Mouse (Mus musculus) testis, postnatal 14 days (tissue): ENCODE results near the gene Cdyl.

ENCODE experiments used
- DNase-seq: peaks from one replicate; pipeline ENCODE4 v3.0.0; 2021; ENCODE audit warnings: low spot score

The Cdyl gene

DNA sequence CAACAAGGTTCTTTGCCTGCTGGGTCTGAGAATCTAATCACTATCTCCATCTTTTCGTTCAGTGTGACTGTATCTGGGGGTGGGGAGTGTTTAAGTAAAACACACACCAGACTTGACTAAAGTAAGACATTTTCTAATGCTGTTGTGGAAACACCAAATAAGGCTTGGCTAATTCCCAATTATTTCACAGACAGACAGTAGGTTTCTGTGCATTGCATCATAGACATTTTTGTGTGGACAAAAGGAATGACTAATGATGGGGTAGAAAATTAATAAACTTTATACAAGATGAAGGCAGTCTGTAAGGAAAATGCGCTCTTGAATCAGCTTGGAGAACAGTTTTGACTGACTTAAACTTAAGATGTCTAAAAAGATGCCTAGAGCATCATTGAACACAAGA, 100.7 kb downstream of the Cdyl start:
- no peak for DNase-seq

DNA sequence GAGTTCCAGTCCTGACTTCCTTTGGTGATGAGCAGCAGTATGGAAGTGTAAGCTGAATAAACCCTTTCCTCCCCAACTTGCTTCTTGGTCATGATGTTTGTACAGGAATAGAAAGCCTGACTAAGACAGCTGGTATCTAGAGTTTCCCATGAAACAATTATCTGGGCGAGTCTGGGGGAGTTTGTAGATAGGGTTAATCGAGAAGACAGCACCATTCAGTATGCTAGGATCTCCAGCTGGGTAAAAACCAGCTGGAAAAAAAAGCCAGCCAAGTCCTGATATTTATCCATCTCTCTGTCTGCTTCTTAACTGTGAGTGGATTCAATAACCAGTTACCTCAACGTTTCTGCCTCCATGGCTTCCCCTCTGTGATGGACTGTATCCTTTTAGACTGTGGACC, 104.9 kb downstream of the Cdyl start:
- no peak for DNase-seq

DNA sequence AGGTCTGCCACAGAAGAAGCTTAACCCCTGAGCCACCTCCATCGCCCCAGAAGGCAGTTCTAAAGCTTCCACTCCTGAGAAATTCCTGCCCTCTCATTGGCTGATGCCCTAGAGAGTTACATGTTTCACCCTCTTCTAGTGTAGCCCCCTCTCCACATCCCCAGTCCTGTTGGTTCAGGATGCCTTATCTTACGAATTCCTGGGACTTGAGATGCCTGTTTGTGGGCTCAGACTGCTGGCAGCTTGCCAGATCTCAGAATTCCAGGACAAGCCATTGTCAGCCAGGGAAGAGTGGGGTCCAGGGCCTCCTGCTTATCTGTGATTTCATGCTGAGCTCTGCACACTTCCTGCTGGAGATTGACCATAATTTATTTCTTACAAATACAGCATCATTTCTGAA, 106.2 kb downstream of the Cdyl start:
- no peak for DNase-seq

DNA sequence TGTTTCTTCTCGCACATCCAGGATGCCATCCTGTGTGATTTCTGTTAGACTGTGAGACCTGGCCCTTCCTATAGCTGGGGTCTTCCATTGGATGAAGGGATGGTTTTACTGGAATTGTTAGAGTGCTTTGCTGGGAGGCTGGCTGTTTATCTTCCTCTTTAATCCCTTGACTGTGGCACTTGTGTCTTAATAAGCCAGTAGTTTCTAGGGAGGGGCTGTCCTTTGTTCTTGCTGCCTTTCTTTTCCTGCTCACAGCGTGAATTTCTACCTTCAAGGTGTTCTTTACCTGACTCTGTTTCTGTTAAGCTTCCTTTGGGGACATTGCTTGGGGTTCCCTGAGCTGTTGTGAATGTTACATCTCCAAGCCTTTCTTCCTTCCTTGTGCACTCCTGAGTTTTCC, 110.0 kb downstream of the Cdyl start:
- no peak for DNase-seq

DNA sequence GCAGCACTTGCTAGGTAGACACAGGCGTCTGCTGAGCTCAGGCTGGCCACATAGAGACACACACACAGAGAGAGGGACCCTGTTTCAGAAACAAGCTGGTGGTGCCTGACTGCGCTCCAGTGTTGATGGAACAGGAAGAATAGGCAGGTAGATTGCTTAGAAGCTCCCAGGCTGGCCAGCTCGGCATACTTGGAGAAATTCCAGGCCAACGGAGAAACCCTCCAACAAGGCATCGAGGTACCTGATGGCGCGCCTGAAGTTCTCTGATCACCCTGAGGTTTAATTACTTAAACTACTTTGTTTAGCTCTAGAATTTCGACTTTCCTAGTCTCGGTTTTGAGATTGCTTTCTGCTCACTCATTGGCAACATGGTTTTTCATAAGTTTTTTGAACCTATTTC, 110.8 kb downstream of the Cdyl start:
- DNase-seq = no peak

DNA sequence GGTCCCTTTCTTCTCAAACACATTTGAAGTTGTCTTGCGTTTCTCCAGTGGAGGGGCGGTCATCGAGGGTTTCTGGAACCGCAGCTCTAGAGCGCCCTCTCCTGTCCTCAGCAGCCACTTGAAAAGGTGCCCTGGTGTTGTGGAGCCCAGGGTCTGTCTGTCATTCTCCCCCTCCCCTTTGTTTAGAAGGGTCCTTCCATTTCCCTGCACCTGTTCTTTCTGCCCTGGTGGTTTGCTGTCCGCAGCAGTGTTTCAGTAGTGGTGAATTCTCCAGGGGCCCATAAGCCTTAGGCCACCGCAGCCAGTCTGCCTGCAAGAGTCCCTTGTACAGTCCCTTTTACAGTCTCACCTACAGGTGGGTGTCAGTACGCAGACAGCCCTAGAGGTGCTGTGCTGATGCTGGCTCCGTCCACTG, 112.3 kb downstream of the Cdyl start:
- DNase-seq = no peak

DNA sequence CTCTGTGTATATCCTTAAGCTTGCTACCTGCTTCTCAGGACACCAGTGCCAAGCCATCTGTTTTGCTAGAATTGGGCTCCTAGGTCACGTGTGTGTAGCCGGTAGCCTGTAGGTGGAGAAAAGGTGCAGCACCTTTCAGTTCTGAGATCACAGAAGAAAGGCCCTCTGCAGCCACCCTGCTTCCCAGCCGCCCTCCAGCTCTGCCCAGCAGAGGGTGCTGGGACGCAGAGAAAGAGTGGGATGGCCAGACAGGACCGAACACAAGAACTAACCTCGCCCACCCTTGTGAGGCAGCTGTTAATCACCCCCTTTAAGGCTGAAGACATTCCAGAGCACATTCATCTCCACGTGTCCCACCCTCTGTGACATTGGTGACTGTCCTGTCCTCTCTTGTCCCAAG, 114.1 kb downstream of the Cdyl start:
- DNase-seq = no peak

DNA sequence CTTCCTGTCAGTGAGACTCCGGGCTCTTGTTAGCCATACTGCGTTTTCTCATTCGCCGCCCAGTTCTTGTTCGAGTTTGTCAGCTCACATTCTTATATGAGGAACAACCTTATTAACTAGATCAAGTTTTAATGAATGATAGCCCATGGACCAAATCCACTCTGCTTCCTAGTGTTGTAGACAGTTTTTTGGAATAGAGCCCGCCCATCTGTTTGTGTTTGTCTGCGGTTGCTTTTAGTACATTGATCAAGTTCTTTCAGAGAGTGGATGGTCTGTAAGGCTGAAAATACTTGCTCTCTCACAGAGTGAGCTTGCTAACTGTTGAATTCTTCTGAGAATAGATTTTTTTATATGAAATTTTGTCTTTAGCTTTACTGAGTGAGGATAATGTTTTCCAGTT, 116.5 kb downstream of the Cdyl start:
- DNase-seq = no peak

DNA sequence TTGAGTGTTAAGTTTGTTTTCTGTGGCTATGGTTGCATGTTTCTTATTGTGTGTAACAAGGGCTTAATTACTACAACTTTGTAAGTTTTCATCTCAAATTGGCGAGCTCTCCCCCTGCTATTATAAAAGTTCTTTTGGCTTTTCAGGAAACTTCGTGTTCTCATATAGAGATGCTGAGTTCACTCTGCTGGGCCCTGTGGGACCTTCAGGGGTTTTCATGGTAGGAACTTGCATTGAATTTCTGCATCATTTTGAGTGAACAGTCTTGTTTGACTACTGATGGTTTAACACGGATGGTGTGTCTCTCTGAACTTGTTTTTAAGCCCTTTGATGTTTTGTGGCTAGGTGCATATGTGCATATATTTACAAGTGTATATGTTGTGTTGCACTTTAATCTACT, 121.1 kb downstream of the Cdyl start:
- no peak for DNase-seq

DNA sequence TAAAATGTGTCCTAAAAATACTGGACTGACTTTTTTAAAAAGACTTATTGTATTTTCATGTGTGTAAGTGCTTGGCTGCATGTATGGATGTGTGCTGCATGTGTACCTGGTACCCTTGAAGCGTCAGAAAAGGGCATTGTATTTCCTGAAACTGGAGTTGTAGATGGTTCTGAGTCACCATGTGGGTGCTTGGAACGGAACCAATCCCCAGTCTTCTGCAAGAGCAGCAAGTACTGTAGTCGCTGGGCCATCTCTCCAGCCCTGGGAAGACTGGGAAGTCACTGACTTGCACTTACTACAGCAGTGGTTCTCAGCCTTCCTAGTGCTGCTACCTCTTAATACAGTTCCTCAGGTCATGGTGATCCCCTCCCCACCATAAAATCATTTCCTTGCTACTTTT, 122.1 kb downstream of the Cdyl start:
- no peak for DNase-seq

DNA sequence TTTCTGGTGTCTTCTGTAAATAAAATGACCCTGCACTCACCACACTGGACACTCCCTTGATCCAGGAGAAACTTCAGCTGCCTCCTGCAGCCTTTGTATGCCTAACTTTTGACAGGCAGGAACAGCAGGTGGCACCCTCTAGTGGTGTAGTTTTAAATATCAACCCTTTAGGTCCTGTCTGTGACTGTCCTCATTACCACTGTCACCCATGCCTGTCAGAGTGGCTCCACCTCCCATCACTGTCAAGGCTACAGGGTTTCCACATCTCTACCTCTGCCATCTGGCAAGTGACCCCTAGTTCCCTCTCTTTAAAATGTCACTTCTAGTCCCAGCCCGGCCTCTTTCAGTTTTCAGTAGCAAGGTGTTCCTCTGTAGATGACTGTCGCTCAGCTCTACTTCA, 123.3 kb downstream of the Cdyl start:
- no peak for DNase-seq

DNA sequence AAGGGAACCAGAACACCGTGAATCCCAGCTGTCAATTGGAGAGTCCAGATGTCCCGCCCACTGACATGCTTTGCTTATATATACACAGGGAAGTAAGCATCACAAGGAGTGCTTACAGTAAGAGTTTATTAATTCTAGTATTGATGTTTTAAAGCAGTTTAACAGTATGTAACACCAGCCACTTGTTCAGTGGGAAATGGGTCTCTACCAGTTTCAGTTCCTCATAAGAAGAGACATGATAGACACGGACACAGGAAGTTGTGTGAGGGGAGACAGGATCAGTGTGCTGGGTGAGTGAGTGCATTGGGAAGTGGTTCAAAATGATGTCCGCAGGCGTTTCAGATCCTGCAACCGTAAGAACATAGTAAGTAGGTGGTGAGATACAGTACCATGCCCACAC, 123.9 kb downstream of the Cdyl start:
- no peak for DNase-seq

DNA sequence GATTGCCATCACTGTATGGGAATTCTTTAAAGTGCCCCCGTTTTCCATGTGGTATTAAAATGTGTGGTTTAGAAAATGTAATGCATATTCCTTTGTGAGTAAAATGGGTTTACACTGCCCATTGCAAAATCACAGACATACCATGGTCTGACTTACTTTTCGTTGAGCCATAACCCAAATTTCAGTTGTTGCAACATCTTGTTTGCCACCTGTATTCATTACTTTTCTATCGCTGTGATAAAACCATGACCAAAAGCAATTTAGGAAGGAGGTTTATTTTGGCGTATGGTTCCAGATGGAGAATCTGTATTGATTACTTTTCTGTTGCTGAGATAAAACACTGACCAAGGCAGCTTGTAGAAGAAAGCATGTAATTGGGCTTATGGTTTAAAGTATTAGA, 124.6 kb downstream of the Cdyl start:
- no peak for DNase-seq

DNA sequence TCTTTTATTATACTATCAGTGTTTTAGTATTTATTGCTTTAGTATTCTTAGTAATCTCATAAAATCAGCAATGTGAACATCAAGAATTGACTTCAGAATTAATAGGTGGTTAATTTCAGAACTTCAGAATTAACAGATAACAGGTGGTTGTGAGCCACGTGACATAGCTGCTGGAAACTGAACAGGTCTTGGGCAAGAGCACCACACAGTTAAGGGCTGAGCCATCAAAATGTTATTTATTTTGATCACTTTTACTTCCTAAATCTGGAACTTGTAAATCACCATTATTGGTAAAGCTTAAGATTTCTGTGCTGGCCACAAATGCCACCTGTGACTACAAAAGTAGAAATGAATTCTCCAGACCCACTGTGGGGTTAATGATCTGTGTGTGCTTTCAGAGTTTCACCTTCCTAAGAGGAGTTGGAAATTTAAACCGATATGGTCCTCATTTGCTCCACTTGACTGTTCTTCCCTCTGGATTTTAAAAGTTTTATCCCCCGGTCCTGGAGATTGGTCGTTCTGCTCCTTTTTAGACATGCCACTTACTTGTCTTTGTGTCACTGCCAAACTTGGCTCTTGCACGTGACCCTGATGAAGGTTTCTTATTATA, 125.8 kb downstream of the Cdyl start:
- no peak for DNase-seq

DNA sequence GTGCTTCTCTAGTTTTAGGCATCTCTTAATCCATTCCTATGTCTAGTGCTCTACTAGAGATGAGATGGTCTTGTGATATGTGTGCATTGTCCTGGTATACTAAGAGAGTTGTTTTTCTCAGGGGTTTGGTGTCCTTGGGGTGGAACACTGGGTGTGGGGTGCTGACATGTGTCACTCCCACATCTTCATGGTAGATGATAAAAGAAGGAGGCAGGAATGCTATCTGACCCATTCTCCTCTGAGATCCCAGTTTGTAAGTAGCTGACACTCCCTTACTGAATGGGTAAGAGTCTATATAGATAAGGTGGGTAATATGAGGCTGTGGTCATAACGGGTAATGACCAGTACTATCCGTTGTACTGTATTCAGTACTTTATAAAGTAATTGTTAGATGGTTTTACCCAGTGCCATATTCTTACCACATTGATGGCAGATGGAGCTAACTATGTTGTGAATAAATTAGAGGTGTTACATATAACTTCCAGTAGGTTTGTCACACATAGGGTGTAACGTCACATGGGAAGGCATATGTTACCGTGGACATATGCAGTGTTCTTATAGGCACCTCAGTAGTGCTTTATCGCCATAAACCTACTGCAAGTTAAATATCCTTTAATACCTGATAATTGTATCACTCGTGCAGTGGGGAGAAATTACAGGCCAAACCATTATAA, 127.2 kb downstream of the Cdyl start:
- no peak for DNase-seq

DNA sequence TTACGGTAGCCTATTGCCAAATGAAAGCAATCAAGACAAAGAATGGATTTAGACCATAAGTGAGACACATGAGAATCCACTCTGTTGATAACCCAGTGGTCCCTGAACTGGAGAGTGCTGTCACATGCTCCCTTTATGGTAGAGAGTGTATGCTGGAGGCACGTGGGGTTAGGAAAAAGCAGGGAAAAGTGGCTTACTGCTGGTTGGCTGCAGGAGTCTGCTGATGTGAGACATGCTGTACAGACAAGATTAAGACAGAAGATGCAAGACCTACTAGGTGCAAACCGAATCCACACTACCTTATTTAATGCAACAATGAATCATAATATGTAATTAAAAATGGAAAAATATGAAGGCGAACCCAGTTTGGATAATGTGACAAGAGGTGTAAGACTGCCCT, 129.9 kb downstream of the Cdyl start:
- no peak for DNase-seq

DNA sequence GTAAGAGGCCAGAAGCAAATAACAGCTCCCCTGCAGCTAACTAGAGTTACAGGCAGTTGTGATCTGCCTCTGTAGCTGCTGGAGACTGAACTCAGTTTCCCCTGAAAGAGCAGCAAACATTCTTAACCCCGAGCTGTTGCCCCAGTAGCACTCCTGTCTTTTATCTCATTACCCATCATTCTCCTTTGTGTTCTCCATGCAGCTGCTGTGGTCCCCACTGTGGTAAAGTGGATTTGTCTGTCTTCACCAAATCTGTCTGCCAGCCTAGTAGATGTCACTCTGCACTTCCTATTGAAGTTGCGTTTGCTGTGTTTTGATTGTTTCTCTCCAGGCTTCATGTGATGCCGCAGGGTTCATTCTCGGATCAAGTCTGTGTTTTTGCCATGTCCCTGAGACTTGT, 130.8 kb downstream of the Cdyl start:
- no peak for DNase-seq

DNA sequence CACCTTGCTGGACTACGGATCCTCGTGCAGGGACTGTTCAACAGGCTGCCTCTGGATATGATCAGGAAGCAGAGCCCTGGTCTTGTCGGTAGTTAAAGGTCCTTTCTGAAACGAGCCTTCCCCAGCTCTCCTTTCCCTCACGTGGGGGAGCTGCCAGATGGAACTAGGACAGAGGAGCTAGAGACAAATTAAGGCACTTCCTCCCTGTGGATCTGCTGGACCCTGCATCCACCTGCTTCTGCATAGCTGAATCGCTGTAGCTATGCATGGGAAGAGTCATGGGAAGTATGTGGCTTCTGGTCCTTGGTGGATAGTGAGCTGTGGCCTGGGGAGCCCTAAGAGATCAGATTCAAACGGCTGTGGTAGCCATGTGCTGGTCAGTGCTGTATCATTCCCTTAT, 134.7 kb downstream of the Cdyl start:
- DNase-seq = no peak

DNA sequence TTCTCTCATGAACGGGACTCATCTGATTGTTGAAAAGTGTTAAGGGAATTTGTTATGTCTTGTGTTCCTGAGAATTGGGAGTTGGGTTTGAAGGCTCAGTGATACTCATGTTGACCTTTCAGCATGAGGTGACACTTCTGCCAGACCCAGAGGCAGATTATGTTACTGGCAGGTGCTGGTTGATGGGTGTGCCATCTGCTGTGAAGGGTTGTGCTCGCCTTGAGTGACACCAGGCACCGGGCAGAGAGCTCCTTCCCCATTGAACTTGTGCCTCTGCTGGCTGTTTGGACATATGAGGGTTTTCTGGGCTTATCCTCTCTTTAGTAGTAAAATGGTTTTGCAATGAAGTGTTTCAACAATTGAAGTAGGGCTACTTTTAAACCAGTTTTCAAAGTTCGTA, 135.1 kb downstream of the Cdyl start:
- DNase-seq = no peak

DNA sequence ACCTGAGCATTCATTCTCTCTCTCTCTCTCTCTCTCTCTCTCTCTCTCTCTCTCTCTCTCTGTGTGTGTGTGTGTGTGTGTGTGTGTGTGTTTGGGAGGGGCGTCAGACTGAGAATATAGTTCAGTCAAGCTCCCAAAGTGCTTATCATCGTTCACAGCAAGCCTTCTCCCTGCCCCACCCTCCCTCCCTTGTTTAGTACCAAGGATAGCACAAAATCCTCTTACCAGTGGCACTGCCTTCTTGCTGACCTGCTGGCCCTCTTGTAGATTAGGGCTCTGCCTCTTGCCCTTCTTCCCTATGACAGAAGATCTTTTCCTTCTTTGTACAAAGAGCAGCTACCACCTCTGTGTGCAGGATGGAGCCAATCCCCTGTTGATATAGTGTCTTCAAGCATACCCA, 136.3 kb downstream of the Cdyl start:
- no peak for DNase-seq

DNA sequence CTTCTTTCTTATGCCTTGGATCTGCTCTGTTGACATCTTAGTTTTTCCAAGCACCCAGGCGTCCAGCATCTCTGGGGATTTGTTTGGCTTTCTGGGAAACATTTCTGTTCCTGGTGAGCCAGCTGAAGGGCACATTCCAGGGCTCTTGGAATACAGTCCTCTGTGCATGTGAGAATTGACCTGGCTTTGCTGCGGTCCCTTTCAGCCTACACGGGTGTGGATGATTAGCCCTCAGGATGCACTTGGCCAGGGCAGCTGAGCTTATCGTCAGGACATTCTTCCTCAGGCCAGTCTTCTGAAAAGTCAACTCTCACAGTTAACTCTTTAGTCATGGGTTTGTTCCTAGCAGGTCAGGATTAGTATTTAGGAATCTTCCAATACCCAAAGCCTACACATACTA, 136.7 kb downstream of the Cdyl start:
- DNase-seq = no peak

DNA sequence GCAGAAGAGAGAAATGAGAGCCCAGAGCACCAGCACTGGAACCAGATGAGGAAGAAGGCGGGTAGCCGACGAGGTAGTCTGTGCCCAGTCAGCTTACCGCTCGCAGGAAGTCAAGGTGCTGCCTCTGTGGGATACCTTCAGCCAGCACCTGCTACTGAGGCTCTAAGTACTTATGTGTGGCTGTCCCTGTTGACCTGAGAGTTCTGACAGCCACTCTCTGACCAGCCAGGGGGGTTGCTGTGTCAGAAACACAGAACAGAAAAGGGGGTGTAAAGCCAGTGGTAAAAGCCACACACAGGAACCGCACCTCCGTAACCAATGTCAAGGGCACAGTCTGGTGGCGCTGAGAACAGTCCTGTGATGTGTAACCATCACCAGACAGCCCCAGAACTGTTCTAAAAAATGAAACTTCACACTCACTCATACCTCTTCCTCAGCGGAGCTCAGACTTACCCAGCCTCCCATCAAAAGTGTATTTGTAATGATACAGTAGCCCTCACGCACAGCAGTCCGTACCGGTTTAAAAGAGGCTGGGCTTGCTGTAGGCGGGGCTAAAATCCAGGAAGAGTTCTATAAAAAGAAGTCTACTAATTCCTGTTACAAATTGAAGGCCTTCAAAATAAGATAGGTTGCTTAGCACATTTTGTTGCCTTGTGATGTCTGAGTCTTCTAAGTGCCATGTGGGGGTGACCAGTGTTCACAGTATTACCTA, 138.3 kb downstream of the Cdyl start:
- DNase-seq = no peak

DNA sequence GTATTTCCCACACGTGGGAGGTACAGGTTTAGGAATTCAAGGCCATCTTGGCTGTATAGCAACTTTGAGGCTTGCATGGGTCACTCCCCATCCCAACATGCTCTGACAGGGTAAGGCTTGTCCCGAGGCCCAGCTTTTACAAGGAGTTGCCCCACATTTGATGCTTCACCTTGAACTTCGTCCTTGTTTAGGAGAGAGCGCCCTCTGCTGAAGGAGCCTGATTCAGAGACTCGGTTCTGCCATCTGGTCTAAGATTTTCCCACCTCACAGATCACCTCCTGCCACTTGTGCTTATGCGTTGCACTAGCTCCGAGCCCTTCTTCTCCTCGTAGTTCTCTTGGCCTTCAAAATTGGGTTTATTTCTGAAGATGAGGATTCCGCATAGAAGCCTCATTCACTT, 139.0 kb downstream of the Cdyl start:
- no peak for DNase-seq

DNA sequence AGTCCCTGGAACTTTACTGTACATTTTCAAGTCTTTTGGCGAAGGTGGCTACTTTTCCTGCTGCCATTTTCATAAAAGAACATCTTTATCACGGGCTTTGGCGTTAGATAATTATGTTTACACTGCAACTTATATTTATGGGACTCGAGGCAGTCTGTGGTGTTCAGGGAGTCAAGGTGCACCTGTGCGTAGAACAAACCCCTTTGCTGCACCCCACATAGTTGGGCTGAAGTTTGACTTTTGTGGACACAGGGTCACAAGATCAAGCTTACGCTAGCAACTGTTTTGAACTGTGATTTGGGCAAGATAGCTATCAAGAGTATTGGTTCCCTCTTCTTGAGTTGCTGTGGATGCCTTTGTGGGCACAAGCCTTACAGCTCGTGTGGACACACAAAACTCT, 140.6 kb downstream of the Cdyl start:
- DNase-seq = no peak
